Mouse (Mus musculus): ENCODE results near the gene Eif2ak1. TPM values are rescaled to one million over a fixed set of nuclear protein-coding genes. Genes with fewer than 3 reads are reported as not detected.

Gene Eif2ak1
- polyA plus RNA-seq, 1 experiment from 2014 or later = 38.5 TPM

GRCm38 (mm10) chr5:143931863-143932580 lies 114.4 kb downstream of the Eif2ak1 start:
- Histone ChIP-seq H3K36me3 (peaks cover 45% of the 10 kb centered on the region), H3K27ac (no peak overlapping the region), H3K9me3 (no peaks in the 10 kb centered on the region), H3K27me3 (no peaks in the 10 kb centered on the region), H3K4me1 (peaks cover 3% of the 10 kb centered on the region; the same call in 1 of the 2 replicates), H3K9ac (no peak overlapping the region), H3K4me2 (no peak overlapping the region), H3K4me3 (no peak overlapping the region)
- ATAC-seq (ENCODE audit: insufficient number of reproducible peaks, low FRiP score, low TSS enrichment, low read depth) = no peak; the same call in 1 of the 2 replicates
- 82% methylated on average over 6 of the region's 6 CpGs for WGBS

DNA sequence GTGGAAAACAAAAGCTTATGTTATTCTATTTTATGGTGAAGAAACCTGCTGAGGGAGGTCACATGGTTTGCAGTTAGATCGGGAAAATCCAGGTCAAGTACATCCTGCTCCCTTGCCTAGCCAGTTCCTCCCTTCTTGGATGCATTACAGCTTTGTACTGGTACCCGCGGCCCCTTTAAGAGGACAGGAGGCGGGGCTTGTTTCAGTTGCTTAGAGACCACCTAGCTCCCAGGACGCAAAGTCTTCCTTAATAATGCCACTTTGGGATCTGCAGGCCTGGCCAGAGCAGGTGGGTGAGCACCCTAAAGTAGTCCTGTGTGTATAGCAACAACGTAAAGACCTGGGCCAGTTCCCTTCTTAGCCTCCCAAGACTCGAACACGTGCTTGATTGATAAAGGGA lies 115.2 kb downstream of the Eif2ak1 start, which contains the start of gene Rsph10b:
Gene Rsph10b, plus strand, starts transcription at position 205 of the 400 bp plus-strand sequence.
- Histone ChIP-seq H3K4me2 (no peak within 1 kb of the TSS), H3K27me3 (no peaks in the 10 kb centered on the region), H3K4me3 (no peak within 1 kb of the TSS)

DNA sequence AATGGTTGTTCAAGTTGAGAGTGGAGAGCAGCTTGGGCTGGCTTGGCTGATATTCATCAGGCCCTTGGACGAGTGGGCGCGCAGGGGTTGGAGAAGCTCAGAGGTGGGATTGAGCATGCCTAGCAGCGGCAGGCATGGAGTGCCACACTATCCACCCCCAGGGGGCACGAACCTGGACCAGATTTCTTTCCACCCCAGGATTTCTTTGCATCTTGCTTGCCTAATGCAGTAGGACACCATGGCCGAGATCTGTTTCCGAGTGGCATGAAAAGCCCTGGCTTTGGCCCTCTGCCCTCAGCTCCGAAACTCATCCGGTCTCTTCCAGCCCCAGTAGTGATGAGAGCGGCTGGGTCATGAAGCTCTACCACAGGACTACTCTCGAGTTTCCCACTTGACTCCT lies 115.8 kb downstream of the Eif2ak1 start:
- Histone ChIP-seq H3K9me3 (no peaks in the 10 kb centered on the region), H3K9ac (no peak overlapping the region), H3K4me3 (no peak overlapping the region), H3K27me3 (no peaks in the 10 kb centered on the region), H3K4me2 (no peak overlapping the region), H3K27ac (no peak overlapping the region), H3K36me3 (peaks cover 35% of the 10 kb centered on the region), H3K4me1 (peaks cover 3% of the 10 kb centered on the region; the same call in 1 of the 2 replicates)
- ATAC-seq (ENCODE audit: insufficient number of reproducible peaks, low FRiP score, low TSS enrichment, low read depth) = no peak
- WGBS = 87% methylated on average over 11 of the region's 11 CpGs

More for the DNA sequence above, 115.2 kb downstream of the Eif2ak1 start, which contains the start of gene Rsph10b:
- no peaks in the 10 kb centered on the region for H3K9me3 ChIP-seq
- 19% methylated on average over 8 of the region's 8 CpGs for WGBS
- no peak for ATAC-seq (ENCODE audit: insufficient number of reproducible peaks, low FRiP score, low TSS enrichment, low read depth)
- H3K9ac ChIP-seq = no peak within 1 kb of the TSS
- H3K27ac ChIP-seq = no peak within 1 kb of the TSS
- H3K36me3 ChIP-seq = peaks cover 40% of the 10 kb centered on the region
- H3K4me1 ChIP-seq = peaks cover 3% of the 10 kb centered on the region; the same call in 1 of the 2 replicates

- 87% methylated on average over 1 of the region's 1 CpGs for WGBS
- H3K27ac ChIP-seq = no peak overlapping the region
- peaks cover 31% of the 10 kb centered on the region for H3K36me3 ChIP-seq
- no peaks in the 10 kb centered on the region for H3K9me3 ChIP-seq
- H3K4me2 ChIP-seq = no peak overlapping the region
- no peak overlapping the region for H3K9ac ChIP-seq
- H3K4me3 ChIP-seq = no peak overlapping the region
- H3K27me3 ChIP-seq = no peaks in the 10 kb centered on the region
- ATAC-seq (ENCODE audit: insufficient number of reproducible peaks, low FRiP score, low TSS enrichment, low read depth) = no peak
- peaks cover 3% of the 10 kb centered on the region; the same call in 1 of the 2 replicates for H3K4me1 ChIP-seq
Measured at GRCm38 (mm10) chr5:143933875-143934274, 116.3 kb downstream of the Eif2ak1 start.

DNA sequence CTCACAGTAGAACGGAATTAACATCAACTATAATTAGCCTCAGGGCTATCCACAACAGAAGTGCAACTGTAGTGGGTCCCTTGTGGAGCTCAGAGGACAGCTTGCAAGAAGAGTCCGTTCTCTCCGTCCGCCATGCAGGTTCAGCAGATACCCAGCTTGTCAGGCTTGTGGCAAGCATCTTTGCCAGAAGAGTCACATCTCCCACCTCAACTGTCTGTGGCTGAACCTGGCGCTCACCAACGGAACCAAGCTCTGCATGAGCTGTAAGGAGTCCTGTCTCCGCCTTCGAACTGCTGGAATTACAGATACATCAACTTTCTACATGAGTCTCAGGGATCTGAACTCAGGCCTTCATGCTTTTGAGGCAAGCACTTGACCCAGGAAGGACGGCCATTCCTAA lies 118.6 kb downstream of the Eif2ak1 start:
- H3K27ac ChIP-seq = no peak overlapping the region
- H3K36me3 ChIP-seq = peaks cover 10% of the 10 kb centered on the region
- peaks cover 3% of the 10 kb centered on the region; the same call in 1 of the 2 replicates for H3K4me1 ChIP-seq
- no peak overlapping the region for H3K4me2 ChIP-seq
- H3K4me3 ChIP-seq = no peak overlapping the region
- 80% methylated on average over 9 of the region's 9 CpGs for WGBS
- no peaks in the 10 kb centered on the region for H3K27me3 ChIP-seq
- H3K9me3 ChIP-seq = no peaks in the 10 kb centered on the region
- no peak overlapping the region for H3K9ac ChIP-seq
- no peak for ATAC-seq (ENCODE audit: insufficient number of reproducible peaks, low FRiP score, low TSS enrichment, low read depth)

GRCm38 (mm10) chr5:143941588-143941987 lies 124.0 kb downstream of the Eif2ak1 start:
- Histone ChIP-seq H3K9ac (no peak overlapping the region), H3K9me3 (no peaks in the 10 kb centered on the region), H3K4me2 (no peak overlapping the region), H3K36me3 (no peaks in the 10 kb centered on the region), H3K4me1 (no peaks in the 10 kb centered on the region), H3K27ac (no peak overlapping the region), H3K4me3 (no peak overlapping the region), H3K27me3 (no peaks in the 10 kb centered on the region)
- ATAC-seq (ENCODE audit: insufficient number of reproducible peaks, low FRiP score, low TSS enrichment, low read depth) = no peak
- 21% methylated on average over 10 of the region's 10 CpGs for WGBS

GRCm38 (mm10) chr5:143943231-143944125 lies 125.9 kb downstream of the Eif2ak1 start:
- no peaks in the 10 kb centered on the region for H3K9me3 ChIP-seq
- no peak overlapping the region for H3K4me3 ChIP-seq
- no peaks in the 10 kb centered on the region for H3K27me3 ChIP-seq
- no peak overlapping the region for H3K4me2 ChIP-seq
- no peaks in the 10 kb centered on the region for H3K4me1 ChIP-seq
- no peak overlapping the region for H3K27ac ChIP-seq
- 85% methylated on average over 14 of the region's 14 CpGs for WGBS
- H3K9ac ChIP-seq = no peak overlapping the region
- no peak for ATAC-seq (ENCODE audit: insufficient number of reproducible peaks, low FRiP score, low TSS enrichment, low read depth)
- H3K36me3 ChIP-seq = no peaks in the 10 kb centered on the region

DNA sequence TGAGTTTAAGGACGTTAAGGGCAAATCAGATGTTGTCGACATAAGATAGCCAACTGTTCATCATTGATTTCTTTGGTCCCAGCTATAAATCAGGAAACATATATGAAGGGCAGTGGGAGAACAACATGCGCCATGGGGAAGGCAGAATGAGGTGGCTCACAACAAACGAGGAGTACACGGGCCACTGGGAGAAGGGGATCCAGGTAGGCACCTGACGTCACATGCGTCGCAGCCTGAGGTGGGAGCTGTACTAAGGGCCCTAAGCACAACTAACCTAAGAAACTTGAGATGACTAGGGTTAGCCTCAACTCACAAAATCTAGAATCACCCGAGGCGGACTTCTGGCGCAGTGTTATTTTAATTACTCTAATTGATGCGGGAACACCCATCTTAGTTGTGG lies 130.8 kb downstream of the Eif2ak1 start:
- Histone ChIP-seq H3K4me1 (no peaks in the 10 kb centered on the region), H3K27me3 (no peaks in the 10 kb centered on the region), H3K36me3 (no peaks in the 10 kb centered on the region), H3K9me3 (no peaks in the 10 kb centered on the region), H3K27ac (no peak overlapping the region), H3K4me3 (no peak overlapping the region), H3K4me2 (no peak overlapping the region), H3K9ac (no peak overlapping the region)
- no peak for ATAC-seq (ENCODE audit: insufficient number of reproducible peaks, low FRiP score, low TSS enrichment, low read depth)
- WGBS = 79% methylated on average over 12 of the region's 12 CpGs

GRCm38 (mm10) chr5:143950016-143950415 lies 132.4 kb downstream of the Eif2ak1 start:
- Histone ChIP-seq H3K4me2 (no peak overlapping the region), H3K9me3 (no peaks in the 10 kb centered on the region), H3K4me3 (no peak overlapping the region), H3K9ac (no peak overlapping the region), H3K4me1 (no peaks in the 10 kb centered on the region), H3K27me3 (no peaks in the 10 kb centered on the region), H3K27ac (no peak overlapping the region), H3K36me3 (no peaks in the 10 kb centered on the region)
- WGBS = 35% methylated on average over 5 of the region's 5 CpGs
- no peak for ATAC-seq (ENCODE audit: insufficient number of reproducible peaks, low FRiP score, low TSS enrichment, low read depth)

Other genes starting within 250 kb of the Eif2ak1 start
- 78.0 and 78.5 TPM in 2 replicates for gene Cyth3, start 195.3 kb upstream of the Eif2ak1 start, polyA plus RNA-seq (2015; fragmentation: Nextera tagmentation; extraction: Ambion mirVana)
- 17.4 and 18.1 TPM in 2 replicates for gene Usp42, start 85.5 kb upstream of the Eif2ak1 start, polyA plus RNA-seq (2015; fragmentation: Nextera tagmentation; extraction: Ambion mirVana)
- gene Ankrd61, start 79.9 kb downstream of the Eif2ak1 start, polyA plus RNA-seq (2015; fragmentation: Nextera tagmentation; extraction: Ambion mirVana) = 0.30 and 0.51 TPM in 2 replicates
- gene Aimp2, start 92.1 kb downstream of the Eif2ak1 start, polyA plus RNA-seq (2015; fragmentation: Nextera tagmentation; extraction: Ambion mirVana) = 99.5 and 111 TPM in 2 replicates
- gene Pms2, start 92.2 kb downstream of the Eif2ak1 start, polyA plus RNA-seq (2015; fragmentation: Nextera tagmentation; extraction: Ambion mirVana) = 23.6 and 26.5 TPM in 2 replicates
- gene Gm42421, start 110.4 kb downstream of the Eif2ak1 start, polyA plus RNA-seq (2015; fragmentation: Nextera tagmentation; extraction: Ambion mirVana) = 0.70 and 0.72 TPM in 2 replicates
- 1.4 and 3.4 TPM in 2 replicates for gene Rsph10b, start 115.2 kb downstream of the Eif2ak1 start, polyA plus RNA-seq (2015; fragmentation: Nextera tagmentation; extraction: Ambion mirVana)
- gene Ccz1, start 197.1 kb downstream of the Eif2ak1 start, polyA plus RNA-seq (2015; fragmentation: Nextera tagmentation; extraction: Ambion mirVana) = 63.2 and 66.8 TPM in 2 replicates
- gene Ocm, start 208.9 kb downstream of the Eif2ak1 start, polyA plus RNA-seq (2015; fragmentation: Nextera tagmentation; extraction: Ambion mirVana) = 0.40 and 0.68 TPM in 2 replicates

Measured in limb, embryonic 15.5 days (tissue).